Mouse (Mus musculus): ENCODE results near the gene Zfp365.

GRCm38 (mm10) chr10:67943513-67943912 lies 31.1 kb upstream of the Zfp365 start:
- no peak for TF ChIP-seq CTCF (IDR thresholded peaks at IDR 0.05; ENCODE audit: borderline replicate concordance, insufficient read depth, low read length)
- TF ChIP-seq POLR2A (IDR thresholded peaks at IDR 0.05; ENCODE audit: low read depth, low read length): no peak

Measured in embryonic fibroblast, embryonic 13.5 days (primary cell).